Mouse (Mus musculus): ENCODE results near the gene Ces2f.
"Not testable (repeated sequence)": the region's sequence is repeated elsewhere in the genome, so short reads cannot be mapped to it uniquely, and the experiment has no call there.

Gene Ces2f

DNA sequence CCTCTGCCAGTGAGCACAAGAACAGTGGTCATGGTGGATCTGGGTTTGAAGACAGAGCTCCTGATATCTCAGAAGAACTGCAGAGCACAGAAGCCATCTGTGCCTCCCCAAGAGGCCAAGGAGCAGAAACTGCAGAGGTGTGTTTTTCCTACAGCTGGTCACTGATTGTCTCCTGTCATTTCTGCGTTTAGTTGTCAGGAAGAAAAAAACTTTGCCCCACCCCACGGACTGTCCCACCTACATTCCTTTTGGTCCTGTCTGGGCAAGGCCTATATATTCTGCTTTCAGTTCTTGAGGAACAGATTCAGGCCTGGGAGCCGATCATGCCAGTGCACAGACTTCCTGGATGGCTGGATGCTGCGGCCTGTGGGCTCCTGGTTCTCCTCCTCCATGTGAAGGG, at the start of gene Ces2f:
Gene Ces2f (plus strand): TSS at position 301 of the 400 bp plus-strand sequence.
- no peak for DNase-seq (ENCODE audit: low read depth)

- DNase-seq (ENCODE audit: low read depth): no peak
These were observed 45.4 kb upstream of the Ces2f start for GRCm38 (mm10) chr8:104901746-104902145.

GRCm38 (mm10) chr8:104907111-104907510, 40.0 kb upstream of the Ces2f start:
- no peak for DNase-seq (ENCODE audit: low read depth)

- DNase-seq (ENCODE audit: low read depth): not testable (repeated sequence)
These were observed 38.1 kb upstream of the Ces2f start for GRCm38 (mm10) chr8:104909021-104909420.

DNA sequence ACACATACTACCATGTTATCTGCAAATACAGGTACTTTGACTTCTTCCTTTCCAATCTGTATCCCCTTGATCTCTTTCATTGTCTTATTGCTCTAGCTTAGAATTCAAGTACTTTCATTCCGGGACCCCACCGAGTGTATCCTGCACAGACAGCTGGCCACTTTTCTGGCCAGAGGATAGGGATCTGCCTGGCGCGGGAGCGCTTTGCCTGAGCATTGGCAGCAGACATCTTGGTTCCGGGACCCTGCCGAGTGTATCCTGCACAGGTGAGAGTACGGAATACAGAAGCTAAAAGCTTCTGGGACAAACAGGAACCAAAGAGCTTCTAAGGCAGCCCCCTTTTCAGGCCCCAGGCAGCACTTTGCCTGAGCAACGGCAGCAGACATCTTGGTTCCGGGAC, 37.5 kb upstream of the Ces2f start:
- not testable (repeated sequence) for DNase-seq (ENCODE audit: low read depth)

DNA sequence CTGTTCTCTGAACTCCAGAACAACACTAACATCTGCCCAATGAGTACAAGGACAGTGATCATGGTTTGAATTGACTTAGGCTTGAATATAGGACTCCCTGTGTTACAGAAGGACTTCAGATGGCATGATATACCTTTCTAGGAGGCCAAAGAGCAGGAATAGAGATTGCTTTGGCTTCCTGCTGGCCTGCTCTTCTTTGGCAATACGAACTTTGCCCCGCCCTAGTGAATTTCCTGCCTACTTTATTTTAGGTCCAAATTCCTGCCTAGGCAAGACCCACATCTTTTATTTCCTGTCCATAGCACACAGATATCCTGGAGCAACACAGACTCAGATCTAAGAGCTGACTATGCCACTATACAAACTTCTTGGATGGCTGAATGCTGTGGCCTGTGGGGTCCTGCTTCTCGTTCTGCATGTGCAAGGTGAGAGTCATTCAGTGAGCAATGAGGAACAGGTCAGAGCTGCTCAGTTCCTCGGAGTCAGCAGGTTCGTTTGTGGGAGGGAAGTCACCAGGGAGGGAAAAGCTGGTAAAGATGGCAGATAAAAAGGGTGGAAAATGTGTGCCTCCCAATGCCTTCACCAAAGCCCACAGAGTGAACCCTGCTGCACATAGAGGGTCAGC, 21.1 kb upstream of the Ces2f start, which contains the start of gene Ces2e:
Gene Ces2e (plus strand): TSS at position 289 of the 625 bp plus-strand sequence.
- no peak for DNase-seq (ENCODE audit: low read depth)

GRCm38 (mm10) chr8:104927301-104927700, 19.9 kb upstream of the Ces2f start:
- DNase-seq (ENCODE audit: low read depth): no peak

GRCm38 (mm10) chr8:104944665-104945064, 2.5 kb upstream of the Ces2f start:
- DNase-seq (ENCODE audit: low read depth): no peak

- no peak for DNase-seq (ENCODE audit: low read depth)
These were observed 1.9 kb downstream of the Ces2f start for GRCm38 (mm10) chr8:104949031-104949430.

- peak; percentile 19 for DNase-seq (ENCODE audit: low read depth)
These were observed 14.4 kb downstream of the Ces2f start, which contains the start of gene Ces2g for GRCm38 (mm10) chr8:104961537-104961961. Ces2g (plus strand) TSS chr8:104961718.

- peak; percentile 61 for DNase-seq (ENCODE audit: low read depth)
These were observed 15.2 kb downstream of the Ces2f start for GRCm38 (mm10) chr8:104962229-104962901.

- no peak for DNase-seq (ENCODE audit: low read depth)
These were observed 16.3 kb downstream of the Ces2f start for GRCm38 (mm10) chr8:104963375-104963894.

DNA sequence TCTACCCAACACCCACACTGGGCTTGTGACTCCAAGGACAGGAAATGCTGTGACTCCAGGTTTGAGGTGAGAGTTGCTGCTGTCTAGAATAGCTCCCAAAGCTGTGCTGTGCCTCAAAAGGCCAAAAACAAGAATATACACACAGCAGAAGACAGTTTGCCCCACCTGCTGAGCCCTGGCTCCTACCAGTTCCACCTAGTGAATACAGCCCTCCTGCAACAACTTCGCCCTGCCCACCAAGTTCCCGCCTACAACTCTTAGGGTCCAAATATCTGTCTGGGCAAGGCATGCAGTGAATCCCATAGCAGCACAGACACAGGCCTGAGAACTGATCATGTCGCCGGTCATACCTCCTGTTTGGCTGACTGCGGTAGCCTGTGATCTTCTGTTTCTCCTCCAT, 37.0 kb downstream of the Ces2f start:
- DNase-seq (ENCODE audit: low read depth): no peak

DNA sequence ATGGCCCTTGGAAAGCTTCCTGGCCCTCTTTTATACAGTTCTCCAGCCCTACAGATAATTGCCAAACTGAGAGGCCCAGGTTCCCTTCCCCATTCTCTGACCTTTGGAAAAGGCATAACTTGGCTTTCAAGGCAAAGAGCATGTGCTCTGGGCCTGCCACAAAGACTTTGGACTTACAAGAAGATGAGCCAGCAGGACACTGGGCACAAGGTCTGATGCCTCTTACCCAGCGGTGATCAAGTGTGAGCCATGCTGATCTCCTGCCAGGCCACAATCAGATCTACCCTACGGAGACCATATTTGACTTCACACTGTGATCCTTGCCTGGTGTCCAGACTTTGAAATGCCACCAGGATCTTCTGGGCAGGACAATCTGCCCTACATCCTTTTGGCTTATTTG, 37.8 kb downstream of the Ces2f start:
- no peak for DNase-seq (ENCODE audit: low read depth)

- no peak for DNase-seq (ENCODE audit: low read depth)
These were observed 51.0 kb downstream of the Ces2f start for GRCm38 (mm10) chr8:104998191-104998590.

DNA sequence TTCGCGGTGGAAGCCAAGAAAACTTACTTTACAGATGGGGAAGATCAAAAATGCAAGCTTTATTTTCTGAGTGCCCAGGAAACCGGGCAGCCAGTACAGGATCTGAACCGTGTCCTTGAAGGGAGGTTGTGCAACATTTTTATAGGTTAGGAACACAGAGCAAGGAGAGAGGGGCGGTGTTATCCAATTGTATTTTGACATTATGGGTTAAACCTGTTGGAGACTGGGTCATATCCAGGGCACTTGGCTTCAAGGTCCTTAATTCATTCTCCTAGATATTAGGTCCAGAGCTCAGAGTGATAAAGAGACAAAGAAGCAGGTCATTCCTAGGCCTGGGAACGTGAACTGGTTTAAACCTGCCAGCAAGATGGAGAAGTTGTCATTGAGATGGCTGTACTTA, 52.0 kb downstream of the Ces2f start:
- DNase-seq (ENCODE audit: low read depth): no peak

DNA sequence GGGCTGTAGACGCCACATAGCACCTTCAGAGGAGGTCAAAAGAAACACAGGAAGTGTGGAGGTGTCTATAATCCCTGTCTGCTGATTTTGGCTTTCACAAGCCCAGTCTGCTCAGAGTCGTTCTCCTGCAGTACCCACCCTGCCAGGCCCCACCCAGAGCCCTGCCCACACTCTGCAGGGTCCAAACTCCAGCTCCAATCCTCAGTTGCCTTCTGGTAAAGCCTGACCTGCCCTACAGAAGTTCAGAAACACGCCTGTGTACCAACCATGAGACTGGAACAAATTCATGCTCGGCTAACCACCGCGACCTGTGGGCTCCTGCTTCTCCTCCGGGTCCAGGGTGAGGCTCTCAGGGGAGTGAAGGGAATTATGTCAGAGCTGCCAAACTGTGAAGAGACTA, 53.4 kb downstream of the Ces2f start, which contains the start of gene Ces2h:
Gene Ces2h (plus strand): TSS at position 268 of the 400 bp plus-strand sequence.
- DNase-seq (ENCODE audit: low read depth): no peak

Data from c-Kit-positive CD71-positive TER-119-negative erythroid progenitor cells, embryonic 14.5 days (primary cell).